Mouse (Mus musculus): ENCODE data around the gene Cstb.

DNA sequence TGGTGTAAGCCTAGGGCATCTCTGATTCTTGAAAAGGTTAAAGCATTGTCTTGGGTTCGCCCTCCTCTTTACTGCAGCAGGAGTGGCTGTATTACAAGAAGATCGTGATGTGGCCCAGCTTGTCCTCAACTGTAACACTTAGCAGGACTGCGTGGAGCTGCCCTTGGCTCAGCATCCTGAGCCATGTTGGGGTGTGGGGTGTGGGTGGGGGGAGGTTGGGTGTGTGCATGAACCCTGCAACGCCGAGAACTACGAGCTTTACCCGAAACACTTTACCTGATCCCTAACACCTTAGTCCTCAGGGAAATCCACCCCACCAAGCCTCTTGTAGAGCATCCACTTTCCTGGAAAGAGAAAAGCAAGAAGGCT, 12.3 kb upstream of the Cstb start:
- TF ChIP-seq EP300 (IDR thresholded peaks at IDR 0.05) (no peak), CTCF (IDR thresholded peaks at IDR 0.05) (no peak)

Measured in lung, postnatal 0 days (tissue).